8 mouse cellular contexts compared by ENCODE assay signal in the genomic region with DNA sequence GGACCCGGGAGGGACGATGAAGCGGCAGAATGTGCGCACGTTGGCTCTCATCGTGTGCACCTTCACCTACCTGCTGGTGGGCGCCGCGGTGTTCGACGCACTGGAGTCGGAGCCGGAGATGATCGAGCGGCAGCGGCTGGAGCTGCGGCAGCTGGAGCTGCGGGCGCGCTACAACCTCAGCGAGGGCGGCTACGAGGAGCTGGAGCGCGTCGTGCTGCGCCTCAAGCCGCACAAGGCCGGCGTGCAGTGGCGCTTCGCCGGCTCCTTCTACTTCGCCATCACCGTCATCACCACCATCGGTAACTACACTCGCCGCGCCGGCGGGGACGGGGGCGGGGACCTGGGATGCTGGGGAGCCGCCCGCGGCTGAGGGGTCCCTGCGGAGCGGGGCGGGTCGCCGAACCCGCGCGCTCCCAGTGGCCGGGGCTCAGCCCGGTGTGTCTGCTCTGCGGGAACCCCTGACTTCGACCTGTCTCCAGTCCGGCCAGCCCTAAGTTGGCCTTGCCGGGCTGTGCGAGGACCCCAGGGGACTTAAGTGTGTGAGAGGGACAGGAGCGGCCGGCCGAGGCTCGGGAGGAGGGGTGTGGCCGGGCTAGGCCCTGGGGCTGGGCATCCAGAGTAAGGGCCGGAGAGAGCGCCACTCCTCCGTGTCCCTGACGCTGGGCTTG. TPM values are rescaled to one million over a fixed set of nuclear protein-coding genes. Genes with fewer than 3 reads are reported as not detected.
DNase-seq lines count a peak whose midpoint lies in the region; ATAC-seq lines count a peak whose summit lies in the region.

No protein-coding gene starts in this region.

- peak; percentile 82 for ATAC-seq in forebrain, embryonic 12.5 days (ENCODE audit: low FRiP score)
- ATAC-seq in kidney, embryonic 15.5 days (replicated peaks; ENCODE audit: low FRiP score) = peak; percentile 70
- peak; percentile 28 for ATAC-seq in stomach, embryonic 15.5 days (ENCODE audit: insufficient read depth, low FRiP score, low read depth)

- H3K4me1 ChIP-seq in brown adipose tissue, adult 24 weeks (ENCODE audit: control insufficient read depth, insufficient read depth, insufficient read length, low read length) = 0 out of 2 replicates have a peak, but pooled peaks cover 3% of the 10 kb centered on the region
- peaks cover 10% of the 10 kb centered on the region for H3K4me1 ChIP-seq in forebrain, embryonic 12.5 days
- peaks cover 21% of the 10 kb centered on the region for H3K4me1 ChIP-seq in kidney, embryonic 15.5 days
- H3K4me1 ChIP-seq in stomach, embryonic 15.5 days = peaks cover 23% of the 10 kb centered on the region

- peaks cover 66% of the 10 kb centered on the region for H3K27me3 ChIP-seq in forebrain, embryonic 12.5 days
- peaks cover 73% of the 10 kb centered on the region for H3K27me3 ChIP-seq in kidney, embryonic 15.5 days
- H3K27me3 ChIP-seq in stomach, embryonic 15.5 days (replicated peaks) = peaks cover 28% of the 10 kb centered on the region

- WGBS in forebrain, embryonic 12.5 days = under 1% methylated on average over 70 of the region's 70 CpGs
- under 1% methylated on average over 70 of the region's 70 CpGs for WGBS in kidney, embryonic 15.5 days
- under 1% methylated on average over 69 of the region's 70 CpGs for WGBS in stomach, embryonic 15.5 days

- H3K4me2 ChIP-seq in forebrain, embryonic 12.5 days = peak overlapping the region; percentile 97
- H3K4me2 ChIP-seq in kidney, embryonic 15.5 days = peak overlapping the region; percentile 91
- H3K4me2 ChIP-seq in stomach, embryonic 15.5 days = peak overlapping the region; percentile 92

- H3K27ac ChIP-seq in brown adipose tissue, adult 24 weeks (replicated peaks; ENCODE audit: low read depth, low read length) = peak overlapping the region; percentile 80
- 0 out of 2 replicates have a peak overlapping the region, but pooled peaks have one; percentile 36 for H3K27ac ChIP-seq in forebrain, embryonic 12.5 days
- H3K27ac ChIP-seq in kidney, embryonic 15.5 days = no peak overlapping the region
- H3K27ac ChIP-seq in stomach, embryonic 15.5 days = 0 out of 2 replicates have a peak overlapping the region, but pooled peaks have one; percentile 37

- peak overlapping the region; percentile 67 for H3K9ac ChIP-seq in forebrain, embryonic 12.5 days
- H3K9ac ChIP-seq in kidney, embryonic 15.5 days = 0 out of 2 replicates have a peak overlapping the region, but pooled peaks have one; percentile 17
- 0 out of 2 replicates have a peak overlapping the region, but pooled peaks have one; percentile 25 for H3K9ac ChIP-seq in stomach, embryonic 15.5 days

- intact Hi-C loops in gastrocnemius, postnatal 14 days (cut with DNase I; ENCODE audit: low total_unique reads) = no loop called here

- no peaks in the 10 kb centered on the region for H3K36me3 ChIP-seq in forebrain, embryonic 12.5 days (replicated peaks)
- H3K36me3 ChIP-seq in kidney, embryonic 15.5 days = no peaks in the 10 kb centered on the region
- no peaks in the 10 kb centered on the region for H3K36me3 ChIP-seq in stomach, embryonic 15.5 days

- no peaks in the 10 kb centered on the region for H3K9me3 ChIP-seq in forebrain, embryonic 12.5 days
- H3K9me3 ChIP-seq in kidney, embryonic 15.5 days (replicated peaks) = no peaks in the 10 kb centered on the region
- H3K9me3 ChIP-seq in stomach, embryonic 15.5 days = no peaks in the 10 kb centered on the region

- DNase-seq in layer of hippocampus, adult 18-20 months (ENCODE audit: low spot score in 2 of 2) = peak; percentile 33 to 34
- no peak for DNase-seq in layer of hippocampus, adult 9-11 months
- peak; percentile 20 for DNase-seq in lung, postnatal 14 days
- no peak for DNase-seq in gastrocnemius, postnatal 14 days

- H3K4me3 ChIP-seq in brown adipose tissue, adult 24 weeks (ENCODE audit: insufficient read depth, low read depth, low read length) = peak overlapping the region; percentile 80
- peak overlapping the region; percentile 51 for H3K4me3 ChIP-seq in forebrain, embryonic 12.5 days (replicated peaks)
- peak overlapping the region; percentile 47 for H3K4me3 ChIP-seq in kidney, embryonic 15.5 days (replicated peaks)
- peak overlapping the region; percentile 47 for H3K4me3 ChIP-seq in stomach, embryonic 15.5 days (replicated peaks)

RNA-seq across cellular contexts. Expression of a gene that starts 0.5 kb away (rescaled TPM):
- 10 to 100 TPM; 11.2 to 12.9 TPM for total RNA-seq in layer of hippocampus, adult 18-20 months (2021)
- polyA plus RNA-seq in brown adipose tissue, adult 24 weeks (2012; ENCODE audit: insufficient read depth, insufficient read length, missing spikeins) = 118 and 132 TPM in 2 replicates
- 0.54 and 0.64 TPM in 2 replicates for polyA plus RNA-seq in forebrain, embryonic 12.5 days (2016; fragmentation: Nextera tagmentation; extraction: Ambion mirVana)
- 2.7 and 8.0 TPM in 2 replicates for polyA plus RNA-seq in kidney, embryonic 15.5 days (2015; fragmentation: Nextera tagmentation; extraction: Ambion mirVana)
- polyA plus RNA-seq in stomach, embryonic 15.5 days (2015; fragmentation: Nextera tagmentation; extraction: Ambion mirVana) = 13.5 and 15.3 TPM in 2 replicates
- 1 to 10 TPM in 1 of 2 experiments, under 1 TPM in 1; 0.42 to 1.2 TPM for total RNA-seq in gastrocnemius, postnatal 14 days (2021)

RNA-seq across cellular contexts. Expression of a gene that starts 42.8 kb away (rescaled TPM):
- not detected for total RNA-seq in layer of hippocampus, adult 18-20 months (2021)
- not detected in 2 replicates for polyA plus RNA-seq in brown adipose tissue, adult 24 weeks (2012; ENCODE audit: insufficient read depth, insufficient read length, missing spikeins)
- not detected in 2 replicates for polyA plus RNA-seq in forebrain, embryonic 12.5 days (2016; fragmentation: Nextera tagmentation; extraction: Ambion mirVana)
- not detected in 2 replicates for polyA plus RNA-seq in kidney, embryonic 15.5 days (2015; fragmentation: Nextera tagmentation; extraction: Ambion mirVana)
- not detected in 2 replicates for polyA plus RNA-seq in stomach, embryonic 15.5 days (2015; fragmentation: Nextera tagmentation; extraction: Ambion mirVana)
- total RNA-seq in gastrocnemius, postnatal 14 days (2021) = not detected

RNA-seq across cellular contexts. Expression of a gene that starts 59.3 kb away (rescaled TPM):
- 10 to 100 TPM; 36.2 to 40.6 TPM for total RNA-seq in layer of hippocampus, adult 18-20 months (2021)
- polyA plus RNA-seq in brown adipose tissue, adult 24 weeks (2012; ENCODE audit: insufficient read depth, insufficient read length, missing spikeins) = 20.9 and 21.8 TPM in 2 replicates
- 22.0 and 24.6 TPM in 2 replicates for polyA plus RNA-seq in forebrain, embryonic 12.5 days (2016; fragmentation: Nextera tagmentation; extraction: Ambion mirVana)
- 25.7 and 27.1 TPM in 2 replicates for polyA plus RNA-seq in kidney, embryonic 15.5 days (2015; fragmentation: Nextera tagmentation; extraction: Ambion mirVana)
- 26.8 and 27.9 TPM in 2 replicates for polyA plus RNA-seq in stomach, embryonic 15.5 days (2015; fragmentation: Nextera tagmentation; extraction: Ambion mirVana)
- 10 to 100 TPM; 11.8 to 13.8 TPM for total RNA-seq in gastrocnemius, postnatal 14 days (2021)

Comparison
In these comparisons a context has a peak if more than half of its experiments do, and no peak if none do; other contexts are left out.
1. DNase-seq: peak in layer of hippocampus, adult 18-20 months (2 of 2) and lung, postnatal 14 days (single experiment); none in layer of hippocampus, adult 9-11 months (single experiment) and gastrocnemius, postnatal 14 days (single experiment).
2. ATAC-seq: peak in every context shown above with its lines; median percentile 82 in forebrain, embryonic 12.5 days; 70 in kidney, embryonic 15.5 days; 28 in stomach, embryonic 15.5 days.
3. H3K9ac ChIP-seq: peak in every context shown above with its lines; median percentile 67 in forebrain, embryonic 12.5 days; 25 in stomach, embryonic 15.5 days; 17 in kidney, embryonic 15.5 days.
4. Peak in every context shown above with its lines, with median percentiles within 50 percentile points of each other: H3K4me3 ChIP-seq and H3K4me2 ChIP-seq.